Mouse (Mus musculus): ENCODE results near the gene Fam20b.

Fam20b gene

DNA sequence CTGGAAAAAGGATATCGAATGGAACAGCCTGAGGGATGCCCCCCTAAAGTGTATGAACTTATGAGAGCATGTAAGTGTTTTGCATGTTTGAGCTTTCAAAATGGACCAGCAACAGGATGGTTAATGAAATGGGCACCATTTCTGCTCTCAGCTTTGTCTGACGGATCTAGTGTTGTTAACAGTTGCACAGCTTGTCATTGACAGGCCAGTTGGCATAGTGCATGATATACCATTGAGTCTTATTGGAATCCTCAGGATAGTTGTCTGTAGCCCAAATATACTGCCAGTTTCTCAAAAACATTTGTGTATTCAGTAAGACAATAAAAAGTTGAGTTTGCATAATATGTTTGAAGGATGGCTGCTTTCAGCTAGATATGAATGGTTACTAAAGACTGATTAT is 83.7 kb downstream of the Fam20b start:
- no peak for DNase-seq (ENCODE audit: low read depth, low spot score)

- DNase-seq (ENCODE audit: low read depth, low spot score): peak; percentile 55
These were observed 85.8 kb downstream of the Fam20b start for GRCm38 (mm10) chr1:156633095-156633494.

DNA sequence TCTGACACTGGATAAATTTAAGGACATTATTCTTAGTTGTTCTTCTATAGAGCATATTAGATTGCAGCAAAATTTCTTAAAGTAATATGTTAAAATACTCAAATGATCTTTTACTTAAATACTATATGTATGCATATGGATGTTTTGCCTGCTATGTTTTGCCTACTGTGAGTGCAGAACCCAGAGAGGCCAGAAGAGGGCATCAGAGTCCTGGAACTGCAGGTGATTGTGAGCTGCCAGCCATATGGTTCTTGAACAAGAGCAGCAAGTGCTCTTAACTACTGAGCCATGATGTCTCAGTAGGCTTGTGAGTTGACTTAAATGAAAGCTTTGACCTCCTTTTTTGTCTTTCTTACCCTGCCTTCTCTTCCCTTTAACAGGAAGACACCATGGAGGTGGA is 87.9 kb downstream of the Fam20b start:
- DNase-seq (ENCODE audit: low read depth, low spot score): peak; percentile 21

DNA sequence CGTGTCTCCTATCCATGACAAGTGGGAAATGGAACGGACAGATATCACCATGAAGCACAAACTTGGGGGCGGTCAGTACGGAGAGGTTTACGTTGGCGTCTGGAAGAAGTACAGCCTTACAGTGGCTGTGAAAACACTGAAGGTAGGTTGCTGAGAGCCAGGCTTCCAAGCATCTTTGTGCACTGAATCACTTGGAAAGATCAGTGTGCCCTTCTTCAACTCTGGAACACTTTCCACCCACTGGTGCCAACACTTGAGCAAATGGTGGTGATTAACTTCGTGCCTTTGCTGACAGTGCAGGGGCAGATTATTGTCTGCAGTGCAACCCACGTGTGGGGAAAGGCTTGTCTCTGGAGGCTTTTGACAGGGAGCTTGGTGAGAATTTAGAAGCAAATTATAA is 88.9 kb downstream of the Fam20b start:
- no peak for DNase-seq (ENCODE audit: low read depth, low spot score)
